Mouse (Mus musculus) MEL (cell line): ENCODE measurements around the gene Dock4. TPM values are rescaled to one million over a fixed set of nuclear protein-coding genes. Genes with fewer than 3 reads are reported as not detected.

Experiments
- DNase-seq: peaks from one replicate; pipeline ENCODE4 v3.0.0; 2011; ENCODE audit warnings: low read depth, low spot score
- H3K27ac ChIP-seq: 2 replicates; pipeline ENCODE4 v1.5.1; 2012; ENCODE audit warnings: low read depth, mild to moderate bottlenecking, control low read depth, low read length, moderate library complexity; ENCODE audit not compliant: control insufficient read depth
- H3K27me3 ChIP-seq, 2 experiments: fragments of 150-350 bp in 1 of 2; sonication (generic) in 1 of 2; 2 replicates each; pipeline ENCODE4 v1.6.1; 2012; ENCODE audit warnings: low read length in 2 of 2, mild to moderate bottlenecking in 2 of 2, improper control_type of control experiment in 1 of 2, moderate library complexity in 1 of 2; ENCODE audit not compliant: insufficient read depth in 2 of 2, control insufficient read depth in 1 of 2
- H3K36me3 ChIP-seq, 2 experiments: 2 replicates each; pipeline ENCODE4 v1.6.1; 2012 to 2014; ENCODE audit warnings: low read length in 2 of 2, improper control_type of control experiment in 1 of 2, inconsistent platforms in 1 of 2, mild to moderate bottlenecking in 1 of 2; ENCODE audit not compliant: insufficient read depth in 2 of 2, control insufficient read depth in 1 of 2
- H3K4me1 ChIP-seq, 2 experiments: fragments of 150-350 bp in 1 of 2; sonication (generic) in 1 of 2; 2 replicates each; pipeline ENCODE4 v1.6.1; 2012; ENCODE audit warnings: low read length in 2 of 2, improper control_type of control experiment in 1 of 2, mild to moderate bottlenecking in 1 of 2; ENCODE audit not compliant: insufficient read depth in 2 of 2, control insufficient read depth in 1 of 2
- H3K4me3 ChIP-seq, 2 experiments: fragments of 150-350 bp in 1 of 2; sonication (generic) in 1 of 2; 2 replicates each; pipeline ENCODE4 v1.5.1; 2012; ENCODE audit warnings: low read depth in 2 of 2, low read length in 2 of 2, mild to moderate bottlenecking in 2 of 2, moderate library complexity in 2 of 2, control low read depth in 1 of 2, improper control_type of control experiment in 1 of 2; ENCODE audit not compliant: control insufficient read depth in 1 of 2, insufficient read depth in 1 of 2
- H3K79me2 ChIP-seq: 2 replicates; pipeline ENCODE4 v1.6.1; 2012; ENCODE audit warnings: mild to moderate bottlenecking, low read length, moderate library complexity; ENCODE audit not compliant: control insufficient read depth, poor library complexity, insufficient read depth
- H3K9ac ChIP-seq: 2 replicates; pipeline ENCODE4 v1.6.1; 2012; ENCODE audit warnings: low read depth, mild to moderate bottlenecking, control low read depth, low read length, moderate library complexity; ENCODE audit not compliant: control insufficient read depth, poor library complexity, severe bottlenecking
- H3K9me3 ChIP-seq: fragments of 150-350 bp; sonication (generic); replicated peaks from 2 replicates; pipeline ENCODE4 v1.6.1; 2012; ENCODE audit warnings: mild to moderate bottlenecking, low read length, improper control_type of control experiment, moderate library complexity; ENCODE audit not compliant: insufficient read depth
- BHLHE40 ChIP-seq: IDR thresholded peaks from 2 replicates; pipeline ENCODE4 v1.6.1; 2012; ENCODE audit warnings: low read depth, mild to moderate bottlenecking, inconsistent platforms, low read length, improper control_type of control experiment, borderline replicate concordance
- CHD1 ChIP-seq: IDR thresholded peaks from 2 replicates; pipeline ENCODE4 v1.6.1; 2012; ENCODE audit warnings: low read depth, mild to moderate bottlenecking, inconsistent platforms, low read length, improper control_type of control experiment
- CHD2 ChIP-seq: IDR thresholded peaks from 2 replicates; pipeline ENCODE4 v1.6.1; 2011; ENCODE audit warnings: low read length, improper control_type of control experiment
- CTCF ChIP-seq, 3 experiments: IDR thresholded peaks in 2 of 3; conservative IDR thresholded peaks in 1 of 3; 2 replicates each; pipeline ENCODE4 v1.5.1; 2011 to 2012; ENCODE audit warnings: low read length in 3 of 3, low read depth in 2 of 3, mild to moderate bottlenecking in 2 of 3, improper control_type of control experiment in 1 of 3, inconsistent platforms in 1 of 3, mixed read lengths in 1 of 3, moderate library complexity in 1 of 3; ENCODE audit not compliant: control insufficient read depth in 1 of 3, insufficient read depth in 1 of 3, poor library complexity in 1 of 3, severe bottlenecking in 1 of 3
- GATA1 ChIP-seq: IDR thresholded peaks from 2 replicates; pipeline ENCODE4 v1.6.1; 2011; ENCODE audit warnings: low read depth, low read length, improper control_type of control experiment
- HCFC1 ChIP-seq: IDR thresholded peaks from 2 replicates; pipeline ENCODE4 v1.6.1; 2012; ENCODE audit warnings: low read depth, mild to moderate bottlenecking, inconsistent platforms, low read length, improper control_type of control experiment, moderate library complexity
- MAFK ChIP-seq: IDR thresholded peaks from 2 replicates; pipeline ENCODE4 v1.6.1; 2011; ENCODE audit warnings: low read depth, mild to moderate bottlenecking, low read length, improper control_type of control experiment, borderline replicate concordance
- MAZ ChIP-seq: IDR thresholded peaks from 2 replicates; pipeline ENCODE4 v1.6.1; 2012; ENCODE audit warnings: low read depth, mild to moderate bottlenecking, inconsistent platforms, low read length, improper control_type of control experiment
- NRF1 ChIP-seq: IDR thresholded peaks from 2 replicates; pipeline ENCODE4 v1.6.1; 2014; ENCODE audit warnings: low read depth, mild to moderate bottlenecking, inconsistent platforms, low read length, improper control_type of control experiment, moderate library complexity; ENCODE audit not compliant: poor library complexity, insufficient read depth, severe bottlenecking
- RCOR1 ChIP-seq: IDR thresholded peaks from 2 replicates; pipeline ENCODE4 v1.6.1; 2012; ENCODE audit warnings: low read depth, mild to moderate bottlenecking, inconsistent platforms, low read length, improper control_type of control experiment
- SIN3A ChIP-seq: IDR thresholded peaks from 2 replicates; pipeline ENCODE4 v1.6.1; 2012; ENCODE audit warnings: low read length, improper control_type of control experiment, inconsistent platforms
- SMC3 ChIP-seq: IDR thresholded peaks from 2 replicates; pipeline ENCODE4 v1.6.1; 2011; ENCODE audit warnings: low read depth, low read length, improper control_type of control experiment
- UBTF ChIP-seq: IDR thresholded peaks from 2 replicates; pipeline ENCODE4 v1.6.1; 2012; ENCODE audit warnings: low read depth, mild to moderate bottlenecking, inconsistent platforms, low read length, improper control_type of control experiment, moderate library complexity, borderline replicate concordance; ENCODE audit not compliant: insufficient read depth
- USF2 ChIP-seq, 2 experiments: IDR thresholded peaks; 2 replicates each; pipeline ENCODE4 v1.6.1; 2011 to 2012; ENCODE audit warnings: improper control_type of control experiment in 2 of 2, low read length in 2 of 2, borderline replicate concordance in 1 of 2, inconsistent platforms in 1 of 2, low read depth in 1 of 2, mild to moderate bottlenecking in 1 of 2; ENCODE audit not compliant: insufficient read depth in 1 of 2
- ZC3H11A ChIP-seq: IDR thresholded peaks from 2 replicates; pipeline ENCODE4 v1.6.1; 2012; ENCODE audit warnings: low read depth, mild to moderate bottlenecking, inconsistent platforms, low read length, improper control_type of control experiment
- ZMIZ1 ChIP-seq: IDR thresholded peaks from 2 replicates; pipeline ENCODE4 v1.6.1; 2012; ENCODE audit warnings: low read depth, mild to moderate bottlenecking, inconsistent platforms, low read length, improper control_type of control experiment, moderate library complexity
- ZNF384 ChIP-seq: IDR thresholded peaks from 2 replicates; pipeline ENCODE4 v1.6.1; 2012; ENCODE audit warnings: low read depth, mild to moderate bottlenecking, inconsistent platforms, low read length, improper control_type of control experiment
- polyA plus RNA-seq, 2 experiments: library from polyadenylated mRNA; stranded (reverse) in 1 of 2; unstranded in 1 of 2; fragments of >175 nt in 1 of 2; fragments of >200 nt in 1 of 2; gene quantifications; 2 replicates each; pipeline versions ENCODE4 v1.2.1 to v1.2.4; 2012; ENCODE audit warnings: low replicate concordance in 2 of 2, low read depth in 1 of 2; ENCODE audit not compliant: insufficient read length in 2 of 2, insufficient read depth in 1 of 2, missing spikeins in 1 of 2
- total RNA-seq: library from RNA; depleted of rRNA; stranded (reverse); fragments of 300-350 nt; gene quantifications from 2 replicates; pipeline ENCODE4 v1.2.3, GENCODE M21; 2012

Gene Dock4
- total and polyA plus RNA-seq, 3 experiments = 0.08 to 0.17 TPM; not detected in 1

GRCm38 (mm10) chr12:40889534-40889933 is 443.8 kb downstream of the Dock4 start:
- Histone ChIP-seq H3K9me3 (no peaks in the 10 kb centered on the region), H3K27ac (no peak overlapping the region), H3K27me3 (no peaks in the 10 kb centered on the region), H3K79me2 (no peaks in the 10 kb centered on the region), H3K9ac (no peak overlapping the region), H3K4me3 (no peak overlapping the region), H3K4me1 (no peaks in the 10 kb centered on the region), H3K36me3 (no peaks in the 10 kb centered on the region)
- DNase-seq = no peak
- TF ChIP-seq ZC3H11A = no peak
- TF ChIP-seq GATA1 = no peak
- no peak for TF ChIP-seq SIN3A
- TF ChIP-seq MAZ = no peak
- no peak for TF ChIP-seq CTCF (IDR thresholded peaks at IDR 0.05 in 2 of 3, conservative IDR thresholded peaks at IDR 0.05 in 1 of 3; ENCODE audit: control insufficient read depth in 1 of 3, insufficient read depth in 1 of 3, low read depth in 2 of 3, low read length in 3 of 3, poor library complexity in 1 of 3, severe bottlenecking in 1 of 3)
- no peak for TF ChIP-seq MAFK
- TF ChIP-seq SMC3 = no peak
- TF ChIP-seq CHD1 = no peak
- TF ChIP-seq UBTF = no peak

- Histone ChIP-seq H3K36me3 (no peaks in the 10 kb centered on the region), H3K4me1 (no peaks in the 10 kb centered on the region), H3K9me3 (no peaks in the 10 kb centered on the region), H3K9ac (no peak overlapping the region), H3K4me3 (no peak overlapping the region), H3K79me2 (no peaks in the 10 kb centered on the region), H3K27ac (no peak overlapping the region), H3K27me3 (no peaks in the 10 kb centered on the region)
- no peak for TF ChIP-seq ZMIZ1
- TF ChIP-seq ZNF384 = no peak
- TF ChIP-seq NRF1 = no peak
- no peak for TF ChIP-seq CHD1
- no peak for TF ChIP-seq RCOR1
- no peak for TF ChIP-seq CHD2
- TF ChIP-seq BHLHE40 = no peak
- TF ChIP-seq CTCF (IDR thresholded peaks at IDR 0.05 in 2 of 3, conservative IDR thresholded peaks at IDR 0.05 in 1 of 3; ENCODE audit: control insufficient read depth in 1 of 3, insufficient read depth in 1 of 3, low read depth in 2 of 3, low read length in 3 of 3, poor library complexity in 1 of 3, severe bottlenecking in 1 of 3) = no peak
- no peak for TF ChIP-seq USF2 (IDR thresholded peaks at IDR 0.05; ENCODE audit: borderline replicate concordance in 1 of 2, insufficient read depth in 1 of 2, low read depth in 1 of 2, low read length in 2 of 2)
- no peak for TF ChIP-seq HCFC1
- DNase-seq = no peak
Measured at GRCm38 (mm10) chr12:40891168-40891567, 445.4 kb downstream of the Dock4 start.
